Mouse (Mus musculus): ENCODE results near the gene Spon1. TPM values are rescaled to one million over a fixed set of nuclear protein-coding genes. Genes with fewer than 3 reads are reported as not detected.

Gene Spon1
- polyA plus RNA-seq, 1 experiment, result 43.4 TPM

GRCm38 (mm10) chr7:114080250-114080649 lies 314.5 kb downstream of the Spon1 start:
- TF ChIP-seq CTCF (IDR thresholded peaks at IDR 0.05; ENCODE audit: borderline replicate concordance, extremely low read depth, insufficient read depth, insufficient read length) (no peak), POLR2A (IDR thresholded peaks at IDR 0.05; ENCODE audit: borderline replicate concordance, extremely low read depth, insufficient read depth, insufficient read length, poor library complexity, severe bottlenecking) (no peak)
- DNase-seq (ENCODE audit: low read depth), result no peak

GRCm38 (mm10) chr7:114081633-114082420 lies 316.0 kb downstream of the Spon1 start:
- DNase-seq (ENCODE audit: low read depth), result no peak
- TF ChIP-seq POLR2A (IDR thresholded peaks at IDR 0.05; ENCODE audit: borderline replicate concordance, extremely low read depth, insufficient read depth, insufficient read length, poor library complexity, severe bottlenecking) (no peak), CTCF (IDR thresholded peaks at IDR 0.05; ENCODE audit: borderline replicate concordance, extremely low read depth, insufficient read depth, insufficient read length) (no peak)

- TF ChIP-seq POLR2A (IDR thresholded peaks at IDR 0.05; ENCODE audit: borderline replicate concordance, extremely low read depth, insufficient read depth, insufficient read length, poor library complexity, severe bottlenecking) (no peak), CTCF (IDR thresholded peaks at IDR 0.05; ENCODE audit: borderline replicate concordance, extremely low read depth, insufficient read depth, insufficient read length) (no peak)
- DNase-seq (ENCODE audit: low read depth), result no peak
Observed at GRCm38 (mm10) chr7:114083088-114083487, 317.3 kb downstream of the Spon1 start.

- TF ChIP-seq POLR2A (IDR thresholded peaks at IDR 0.05; ENCODE audit: borderline replicate concordance, extremely low read depth, insufficient read depth, insufficient read length, poor library complexity, severe bottlenecking) (no peak), CTCF (IDR thresholded peaks at IDR 0.05; ENCODE audit: borderline replicate concordance, extremely low read depth, insufficient read depth, insufficient read length) (no peak)
- no peak for DNase-seq (ENCODE audit: low read depth)
Observed at GRCm38 (mm10) chr7:114083760-114084159, 318.0 kb downstream of the Spon1 start.

GRCm38 (mm10) chr7:114086021-114086710 lies 320.4 kb downstream of the Spon1 start:
- no peak for DNase-seq (ENCODE audit: low read depth)
- TF ChIP-seq POLR2A (IDR thresholded peaks at IDR 0.05; ENCODE audit: borderline replicate concordance, extremely low read depth, insufficient read depth, insufficient read length, poor library complexity, severe bottlenecking) (no peak), CTCF (IDR thresholded peaks at IDR 0.05; ENCODE audit: borderline replicate concordance, extremely low read depth, insufficient read depth, insufficient read length) (no peak)

GRCm38 (mm10) chr7:114087341-114087740 lies 321.5 kb downstream of the Spon1 start:
- TF ChIP-seq CTCF (IDR thresholded peaks at IDR 0.05; ENCODE audit: borderline replicate concordance, extremely low read depth, insufficient read depth, insufficient read length) (no peak), POLR2A (IDR thresholded peaks at IDR 0.05; ENCODE audit: borderline replicate concordance, extremely low read depth, insufficient read depth, insufficient read length, poor library complexity, severe bottlenecking) (no peak)
- peak; percentile 15 for DNase-seq (ENCODE audit: low read depth)

- DNase-seq (ENCODE audit: low read depth), result peak; percentile 43
- no peak for TF ChIP-seq CTCF (IDR thresholded peaks at IDR 0.05; ENCODE audit: borderline replicate concordance, extremely low read depth, insufficient read depth, insufficient read length)
- TF ChIP-seq POLR2A (IDR thresholded peaks at IDR 0.05; ENCODE audit: borderline replicate concordance, extremely low read depth, insufficient read depth, insufficient read length, poor library complexity, severe bottlenecking), result no peak
Observed at GRCm38 (mm10) chr7:114087986-114088385, 322.2 kb downstream of the Spon1 start.

- no peak for DNase-seq (ENCODE audit: low read depth)
- TF ChIP-seq POLR2A (IDR thresholded peaks at IDR 0.05; ENCODE audit: borderline replicate concordance, extremely low read depth, insufficient read depth, insufficient read length, poor library complexity, severe bottlenecking), result no peak
- no peak for TF ChIP-seq CTCF (IDR thresholded peaks at IDR 0.05; ENCODE audit: borderline replicate concordance, extremely low read depth, insufficient read depth, insufficient read length)
Observed at GRCm38 (mm10) chr7:114088918-114089317, 323.1 kb downstream of the Spon1 start.

DNA sequence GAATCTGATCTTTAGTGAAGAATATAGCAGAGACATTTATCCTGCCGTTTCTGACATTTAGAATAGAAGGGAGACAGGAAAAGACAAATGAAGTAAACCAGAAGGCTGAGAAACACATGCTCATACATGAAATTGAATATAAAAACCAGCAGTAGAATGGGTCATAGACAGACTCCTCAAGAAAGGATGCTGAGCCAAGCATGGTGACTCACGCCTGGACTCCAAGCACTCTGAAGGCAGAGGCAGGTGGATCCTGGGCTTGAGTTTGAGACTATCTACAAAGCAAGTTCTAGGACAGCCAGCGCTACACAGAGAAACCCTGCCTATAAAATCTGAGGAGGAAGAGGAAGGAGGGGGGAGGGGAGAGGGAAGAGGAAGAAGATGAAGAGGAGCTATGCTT lies 324.4 kb downstream of the Spon1 start:
- no peak for TF ChIP-seq CTCF (IDR thresholded peaks at IDR 0.05; ENCODE audit: borderline replicate concordance, extremely low read depth, insufficient read depth, insufficient read length)
- no peak for TF ChIP-seq POLR2A (IDR thresholded peaks at IDR 0.05; ENCODE audit: borderline replicate concordance, extremely low read depth, insufficient read depth, insufficient read length, poor library complexity, severe bottlenecking)
- no peak for DNase-seq (ENCODE audit: low read depth)

DNA sequence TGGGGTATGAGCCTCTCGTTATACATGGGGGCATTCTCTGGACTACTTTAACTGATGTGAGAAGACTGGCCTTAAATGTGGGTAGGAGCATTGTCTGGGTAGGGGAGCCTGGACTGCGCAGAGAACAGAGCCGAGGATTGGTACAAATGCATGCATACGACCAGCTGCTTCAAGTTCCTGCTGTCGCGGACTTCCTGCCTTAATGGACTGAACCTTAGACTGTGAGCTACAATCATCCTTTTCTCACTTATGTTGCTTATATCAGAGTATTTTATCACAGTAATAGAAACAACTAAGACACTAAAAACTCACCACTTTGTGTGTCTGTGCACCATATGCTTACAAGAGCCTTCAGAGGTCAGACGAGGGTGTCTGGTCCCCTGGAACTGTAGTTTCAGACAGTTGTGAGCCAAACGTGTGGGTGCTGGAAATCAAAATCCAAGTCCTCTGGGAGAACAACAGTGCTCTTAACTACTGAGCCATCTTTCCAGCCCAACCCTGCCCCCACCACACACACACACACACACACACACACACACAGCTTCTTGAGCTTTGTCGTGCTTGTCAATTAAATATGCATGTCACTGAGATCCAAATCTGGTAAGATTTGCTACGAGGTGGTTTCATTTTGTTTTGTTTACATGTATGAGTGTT lies 325.2 kb downstream of the Spon1 start:
- no peak for TF ChIP-seq CTCF (IDR thresholded peaks at IDR 0.05; ENCODE audit: borderline replicate concordance, extremely low read depth, insufficient read depth, insufficient read length)
- TF ChIP-seq POLR2A (IDR thresholded peaks at IDR 0.05; ENCODE audit: borderline replicate concordance, extremely low read depth, insufficient read depth, insufficient read length, poor library complexity, severe bottlenecking), result no peak
- DNase-seq (ENCODE audit: low read depth), result no peak
